Mouse (Mus musculus): Measurements from ENCODE around the gene Zfp853.
A peak's percentile ranks its signal among the peaks of the same experiment; 100 is the strongest.

The Zfp853 gene

GRCm38 (mm10) chr5:143289299-143289698 is 4.1 kb downstream of the Zfp853 start:
- DNase-seq, result no peak

- DNase-seq, result no peak
These were observed 5.0 kb downstream of the Zfp853 start for GRCm38 (mm10) chr5:143288378-143288911.

- peak; percentile 56 for DNase-seq
These were observed 5.6 kb downstream of the Zfp853 start for GRCm38 (mm10) chr5:143287774-143288328.

DNA sequence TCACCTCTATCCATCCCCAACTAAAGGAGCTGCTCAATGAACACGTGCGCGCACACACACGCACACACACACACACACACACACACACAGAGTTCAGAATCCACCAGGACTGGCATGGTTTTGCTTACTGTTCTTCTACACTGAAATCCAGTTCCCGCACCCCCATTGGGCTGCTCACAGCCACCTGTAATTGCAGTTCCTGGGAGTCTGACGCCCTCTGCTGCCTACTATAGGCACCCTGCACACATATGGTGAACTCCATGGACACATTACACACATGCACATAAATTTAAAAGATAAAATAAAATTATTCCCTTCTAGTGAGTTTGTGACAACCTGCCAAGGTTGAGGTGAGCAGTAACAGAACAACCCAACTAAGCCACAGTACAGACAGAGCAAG is 8.7 kb downstream of the Zfp853 start:
- no peak for DNase-seq

GRCm38 (mm10) chr5:143279247-143279646 is 14.2 kb downstream of the Zfp853 start:
- DNase-seq, result no peak

- DNase-seq, result no peak
These were observed 17.7 kb downstream of the Zfp853 start for GRCm38 (mm10) chr5:143275761-143276160.

DNA sequence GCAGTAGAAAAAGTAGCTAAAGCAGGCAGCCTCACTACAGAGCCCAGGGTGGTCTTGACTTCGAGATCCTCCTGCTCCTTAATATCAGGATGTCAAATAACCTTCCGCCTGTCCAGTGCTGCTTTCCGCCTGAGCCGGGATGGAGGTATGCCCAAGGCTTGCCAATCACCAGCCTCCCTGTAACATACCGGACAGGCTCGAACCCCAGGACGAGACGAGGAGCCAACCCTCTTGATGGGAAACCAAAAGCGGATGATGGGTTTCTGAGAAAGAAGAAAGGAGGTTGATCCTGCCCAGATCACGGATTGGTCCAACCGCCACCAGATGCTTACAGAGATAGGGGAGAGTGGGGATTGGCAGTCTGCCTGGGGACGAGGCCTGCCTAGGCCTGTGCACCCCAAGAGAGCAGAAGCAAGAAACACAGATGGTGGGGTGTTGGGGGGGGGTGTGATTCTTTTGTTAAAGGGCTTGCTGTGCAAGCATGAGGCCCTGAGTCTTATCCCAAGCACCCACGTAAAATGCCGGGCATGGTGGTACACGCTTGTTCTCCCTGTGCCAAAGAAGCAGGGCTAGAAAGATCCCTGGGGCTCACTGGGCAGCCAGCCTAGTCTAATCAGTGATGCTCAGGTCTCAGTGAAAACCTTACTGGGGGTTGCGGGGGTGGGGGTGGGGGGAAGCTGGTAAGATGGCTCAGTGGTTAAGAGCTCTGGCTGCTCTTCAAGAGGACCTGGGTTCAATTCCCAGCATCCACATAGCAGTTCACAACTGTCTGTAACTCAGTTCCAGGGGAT is 20.7 kb downstream of the Zfp853 start:
- no peak for DNase-seq

DNA sequence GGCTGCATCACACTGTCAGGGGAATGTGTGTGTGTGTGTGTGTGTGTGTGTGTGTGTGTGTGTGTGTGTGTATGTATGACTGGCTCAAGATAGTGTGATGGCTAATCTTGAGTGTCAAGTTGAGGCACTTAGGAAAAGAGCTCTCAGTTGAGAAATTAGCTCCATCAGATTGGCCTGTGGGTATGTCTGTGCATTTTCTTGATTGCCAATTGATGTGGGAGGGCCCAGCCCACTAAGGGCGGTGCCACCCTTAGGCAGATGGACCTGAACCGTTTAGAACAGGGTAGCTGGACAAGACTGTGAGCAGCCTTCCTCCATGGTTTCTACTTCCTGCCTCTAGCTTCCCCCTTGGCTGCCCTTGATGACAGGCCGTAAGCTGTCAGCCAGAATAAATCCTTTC is 21.3 kb downstream of the Zfp853 start:
- no peak for DNase-seq

DNA sequence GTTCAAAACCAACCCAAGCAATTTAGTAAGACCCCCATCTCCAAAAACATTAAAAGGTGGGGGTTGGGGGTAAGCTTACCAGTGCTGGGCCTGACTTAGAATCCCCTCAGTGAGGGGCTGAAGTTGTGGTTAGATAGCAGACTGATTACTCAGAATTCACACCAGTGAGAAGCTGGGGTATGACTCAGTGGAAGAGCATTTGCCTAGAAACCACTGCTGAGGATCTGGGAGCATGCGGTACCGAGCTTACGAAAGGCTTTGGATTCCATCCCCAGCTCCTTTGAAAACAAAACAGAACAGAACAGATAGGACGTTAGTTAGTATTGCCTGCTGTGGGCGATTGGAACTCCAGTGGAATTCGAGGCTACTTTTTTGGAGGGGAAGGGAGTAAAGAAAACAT is 21.8 kb downstream of the Zfp853 start:
- DNase-seq, result no peak

- no peak for DNase-seq
These were observed 23.3 kb downstream of the Zfp853 start for GRCm38 (mm10) chr5:143270151-143270519.

DNA sequence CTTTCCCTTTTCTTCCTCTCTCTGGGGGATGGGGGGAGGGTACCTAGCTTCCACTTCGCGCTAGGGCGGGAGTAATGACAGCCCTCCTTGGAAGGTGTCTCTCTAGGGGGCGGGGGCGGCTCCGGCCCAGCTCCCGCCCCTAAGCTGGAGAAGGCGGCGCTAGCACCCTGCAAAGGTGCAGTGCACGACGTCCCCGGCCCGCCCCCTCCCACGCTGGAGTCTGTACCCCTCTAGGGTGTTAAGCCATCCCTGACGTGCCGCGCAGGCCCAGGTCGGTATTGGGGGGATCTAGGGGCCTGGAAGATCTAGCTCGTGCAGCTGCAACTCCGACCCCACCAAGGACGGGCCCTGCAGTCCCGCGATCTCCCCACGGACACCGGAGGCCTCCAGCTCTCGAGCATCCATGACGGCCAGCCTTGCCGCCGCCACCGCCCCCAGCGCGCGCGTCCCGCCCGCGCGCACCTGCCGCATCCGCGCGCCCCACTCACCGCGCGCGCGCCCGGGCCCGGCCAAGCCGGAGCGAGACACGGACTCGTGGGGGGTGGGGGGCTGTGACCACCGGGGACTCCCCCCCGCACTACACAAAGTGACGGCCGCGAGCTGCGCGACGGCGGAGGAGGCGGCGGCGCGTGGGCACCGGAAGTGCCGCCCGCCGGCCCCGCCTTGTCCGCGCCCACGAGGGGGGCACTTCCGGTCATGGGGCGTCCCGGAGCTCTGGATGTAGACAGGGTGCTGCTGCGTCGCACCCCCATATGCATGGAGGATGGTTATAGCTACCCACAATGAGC is 23.9 kb downstream of the Zfp853 start, which contains the start of gene Zfp316:
TSS of gene Zfp316 (minus strand) at position 660 of the 788 bp plus-strand sequence.
- peak; percentile 83 for DNase-seq

- DNase-seq, result peak; percentile 59
These were observed 24.4 kb downstream of the Zfp853 start for GRCm38 (mm10) chr5:143268985-143269362.

- no peak for DNase-seq
These were observed 26.6 kb downstream of the Zfp853 start for GRCm38 (mm10) chr5:143266794-143267193.

GRCm38 (mm10) chr5:143265409-143265808 is 28.0 kb downstream of the Zfp853 start:
- no peak for DNase-seq

DNA sequence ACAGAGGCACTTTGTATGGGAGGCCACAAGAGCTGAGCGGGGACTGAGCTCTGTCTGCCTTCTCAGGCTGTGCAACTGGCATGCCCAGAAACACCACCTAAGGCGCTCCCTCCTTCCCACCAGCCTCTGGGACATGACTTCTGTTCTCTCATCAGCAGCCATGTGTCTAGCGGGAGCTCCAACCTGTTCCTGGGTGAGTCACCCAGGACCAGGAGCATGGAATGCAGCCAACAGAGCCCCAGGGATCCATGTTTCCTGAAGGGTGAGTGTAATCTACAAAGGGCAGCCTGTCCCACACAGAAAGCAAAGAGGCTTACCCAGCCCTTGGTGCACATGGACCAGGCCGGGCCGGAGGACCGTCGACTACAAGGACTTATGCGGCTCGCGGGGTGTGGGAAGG is 28.7 kb downstream of the Zfp853 start:
- DNase-seq, result no peak

DNA sequence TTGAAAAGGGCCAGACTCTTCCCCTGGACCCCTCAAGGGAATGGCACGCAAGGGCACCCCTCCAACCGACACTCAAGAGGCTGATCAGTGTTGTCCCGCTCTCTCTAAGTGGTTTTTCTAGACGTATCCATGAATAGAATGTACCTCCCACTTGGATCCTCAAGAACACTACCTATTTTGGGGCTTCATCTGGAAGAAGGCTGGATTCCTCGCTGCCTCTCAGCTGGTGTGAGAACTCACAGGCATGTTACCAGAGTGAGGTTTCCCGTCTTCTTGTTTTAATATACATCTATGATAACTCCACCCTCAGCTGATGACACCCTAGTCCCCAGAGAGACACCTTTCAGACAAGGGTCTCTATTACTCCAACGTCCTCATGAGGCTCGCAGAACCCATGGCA is 31.8 kb downstream of the Zfp853 start:
- no peak for DNase-seq

DNA sequence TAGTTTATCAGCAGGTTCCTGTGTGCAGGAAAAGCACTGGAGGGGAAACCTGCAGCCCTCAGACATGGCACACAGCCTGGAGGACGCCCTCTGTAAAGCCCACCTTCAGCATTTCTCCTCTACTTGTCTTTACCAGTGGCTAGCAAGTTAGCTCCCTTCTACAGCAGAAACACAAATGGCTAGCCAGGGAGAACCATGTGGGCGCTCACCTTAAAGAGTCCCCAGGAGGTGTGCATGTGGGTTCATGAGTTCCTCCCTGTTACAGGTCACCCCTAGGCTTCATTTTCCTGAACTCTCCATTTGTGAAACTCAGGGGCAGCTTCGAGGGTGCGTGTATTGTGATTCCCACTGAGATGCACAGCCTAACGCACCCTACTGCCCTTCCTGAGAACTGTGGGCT is 37.6 kb downstream of the Zfp853 start:
- no peak for DNase-seq

- no peak for DNase-seq
These were observed 38.3 kb downstream of the Zfp853 start for GRCm38 (mm10) chr5:143255131-143255519.

- peak; percentile 63 for DNase-seq
These were observed 38.8 kb downstream of the Zfp853 start for GRCm38 (mm10) chr5:143254487-143255130.

- peak; percentile 75 for DNase-seq
These were observed 39.4 kb downstream of the Zfp853 start for GRCm38 (mm10) chr5:143253881-143254486.

DNA sequence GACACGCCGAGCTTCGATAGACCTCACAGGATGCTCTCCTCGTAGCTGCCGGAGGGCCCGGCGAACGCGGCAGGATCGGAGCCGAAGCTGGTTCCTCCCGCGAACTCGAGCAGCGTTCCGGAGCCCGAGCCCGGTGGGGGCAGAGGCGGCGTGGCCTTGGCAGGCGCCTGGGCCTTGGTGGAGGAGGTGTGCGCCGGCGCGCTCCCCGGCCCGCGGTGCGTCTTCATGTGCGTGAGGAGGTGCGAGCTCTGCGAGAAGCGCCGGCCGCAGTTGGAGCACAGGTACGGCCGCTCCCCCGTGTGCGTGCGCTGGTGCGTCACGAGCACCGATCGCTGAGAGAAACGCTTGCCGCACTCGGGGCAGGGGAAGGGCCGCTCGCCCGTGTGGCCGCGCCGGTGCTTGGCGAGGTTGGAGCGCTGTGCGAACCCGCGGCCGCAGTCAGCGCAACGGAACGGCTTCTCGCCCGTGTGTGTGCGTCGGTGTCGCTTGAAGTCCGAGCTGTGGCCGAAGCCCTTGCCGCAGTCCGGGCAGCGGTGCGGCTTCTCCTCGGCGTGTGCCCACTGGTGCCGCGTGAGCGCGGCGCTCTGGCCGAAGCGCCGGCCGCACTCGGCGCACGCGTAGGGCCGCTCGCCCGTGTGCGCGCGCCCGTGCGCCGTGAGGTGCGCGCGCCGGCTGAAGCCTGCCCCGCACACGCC is 40.1 kb downstream of the Zfp853 start:
- DNase-seq, result peak; percentile 79

- DNase-seq, result no peak
These were observed 40.6 kb downstream of the Zfp853 start for GRCm38 (mm10) chr5:143252791-143253185.
